Comparison of ENCODE assay signal across 20 mouse cellular contexts in the genomic region with DNA sequence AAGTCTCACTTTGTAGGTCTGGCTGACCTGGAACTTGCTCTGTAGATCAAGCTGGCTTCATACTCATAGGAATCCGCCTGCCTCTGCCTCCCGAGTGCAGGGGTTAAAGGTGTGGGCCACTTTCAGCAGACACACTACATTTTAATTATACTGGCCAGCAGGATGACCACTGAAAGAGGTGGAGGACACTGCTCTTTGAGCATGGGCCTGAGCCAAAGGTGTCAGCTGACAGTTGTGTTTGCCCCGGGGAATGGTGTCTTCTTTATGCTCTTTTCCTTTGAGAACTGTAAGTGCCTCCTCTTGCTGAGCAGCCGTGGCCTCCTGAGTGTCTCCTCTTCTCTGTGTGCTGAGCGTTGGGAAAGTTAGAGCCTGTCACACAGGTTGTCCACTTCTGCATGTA.
"Had no signal": no experiment of that assay in that cellular context is flagged by ENCODE, and none has a peak within 500 bp of the region (broad histone marks: within the 10 kb centered on the region; RNA-seq: fewer than 3 reads in every experiment).

No protein-coding gene starts in this region.

- DNase-seq: gastrocnemius, postnatal 10 days; gastrocnemius, postnatal 25 days; heart, adult 11 months; heart, adult 2 months; heart, postnatal 14 days; heart, postnatal 36 days; layer of hippocampus, adult 9-11 months; layer of hippocampus, postnatal 36 days; left cerebral cortex, postnatal 4 days; lung, adult 18-20 months had no signal

- H3K4me2 ChIP-seq: heart, embryonic 11.5 days; heart, embryonic 13.5 days; heart, embryonic 15.5 days; hindbrain, embryonic 13.5 days; hindbrain, embryonic 15.5 days; limb, embryonic 13.5 days; limb, embryonic 15.5 days; liver, embryonic 12.5 days had no signal

- H3K9ac ChIP-seq: heart, embryonic 15.5 days; hindbrain, embryonic 13.5 days; hindbrain, embryonic 15.5 days; limb, embryonic 13.5 days; limb, embryonic 15.5 days; liver, embryonic 12.5 days; liver, embryonic 14.5 days had no signal

- H3K27ac ChIP-seq: heart, adult 2 months; heart, embryonic 13.5 days; heart, embryonic 15.5 days; hindbrain, embryonic 13.5 days; hindbrain, embryonic 15.5 days; hindbrain, postnatal 0 days; limb, embryonic 13.5 days; limb, embryonic 15.5 days; liver, embryonic 12.5 days; liver, embryonic 14.5 days had no signal

- H3K36me3 ChIP-seq: heart, embryonic 13.5 days; heart, embryonic 15.5 days; hindbrain, embryonic 13.5 days; hindbrain, embryonic 15.5 days; limb, embryonic 15.5 days had no signal

- H3K4me3 ChIP-seq: heart, adult 2 months; heart, embryonic 13.5 days; heart, embryonic 15.5 days; hindbrain, embryonic 13.5 days; hindbrain, embryonic 15.5 days; limb, embryonic 13.5 days; limb, embryonic 15.5 days; liver, embryonic 12.5 days had no signal

- ATAC-seq: hindbrain, postnatal 0 days; liver, embryonic 12.5 days had no signal

- H3K27me3 ChIP-seq: heart, embryonic 13.5 days; heart, embryonic 15.5 days; hindbrain, embryonic 13.5 days; hindbrain, embryonic 15.5 days; limb, embryonic 13.5 days; limb, embryonic 15.5 days; liver, embryonic 12.5 days had no signal

- H3K9me3 ChIP-seq: heart, embryonic 13.5 days; heart, embryonic 15.5 days; hindbrain, embryonic 13.5 days; hindbrain, embryonic 15.5 days; limb, embryonic 13.5 days; limb, embryonic 15.5 days; liver, embryonic 12.5 days had no signal
